Mouse (Mus musculus): ENCODE results near the gene Tex22. TPM values are rescaled to one million over a fixed set of nuclear protein-coding genes. Genes with fewer than 3 reads are reported as not detected.
A peak's percentile ranks its signal among the peaks of the same experiment; 100 is the strongest.

The Tex22 gene
- polyA plus RNA-seq, 1 experiment from 2014 or later = not detected

DNA sequence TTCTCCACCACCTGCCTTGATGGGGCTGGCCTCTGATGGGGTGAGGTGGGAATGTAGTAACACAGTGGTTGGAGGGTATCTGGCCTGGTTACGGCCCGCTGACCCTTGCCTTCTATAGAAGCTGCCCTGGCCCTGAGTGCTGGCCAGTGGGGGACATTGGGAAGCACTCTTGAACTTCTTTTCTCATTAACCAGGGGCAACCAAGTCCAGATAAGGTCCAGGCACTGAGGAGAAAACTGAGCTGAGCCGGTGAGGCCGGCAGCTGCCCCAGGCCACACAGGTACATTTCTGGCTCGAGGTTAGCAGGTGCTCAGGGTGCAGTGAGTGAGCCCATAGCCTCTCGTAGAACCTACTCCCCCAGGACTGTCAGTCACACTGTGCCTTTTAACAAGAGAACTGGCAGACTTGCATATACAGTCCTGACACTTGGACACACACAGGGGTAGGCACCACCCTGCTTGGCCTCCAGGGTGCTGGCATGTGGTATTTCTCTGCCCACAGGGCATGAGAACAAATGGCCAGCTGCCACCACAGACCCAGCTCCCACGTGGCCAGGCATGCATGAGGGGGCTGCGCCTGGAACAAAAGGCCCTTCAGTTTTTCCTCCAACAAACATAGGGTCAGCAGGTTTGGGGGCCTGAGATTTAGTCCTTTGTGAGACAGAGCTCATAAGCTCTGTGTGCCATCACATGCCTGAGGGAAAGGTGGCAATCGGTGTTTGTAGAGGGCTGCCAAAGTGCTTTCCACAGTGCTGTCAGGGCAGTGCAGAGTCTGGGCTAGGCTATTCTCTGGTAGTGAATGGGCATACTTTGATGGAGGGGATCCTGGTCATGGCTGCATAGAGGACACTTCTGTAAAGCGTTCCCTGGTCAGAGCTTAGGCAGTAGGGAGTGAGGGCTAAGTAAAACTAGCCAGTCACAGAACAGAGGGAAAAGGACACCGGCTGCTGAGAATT is 41.7 kb upstream of the Tex22 start:
- Histone ChIP-seq H3K4me1 (ENCODE audit: control insufficient read depth, insufficient read depth, low read length) (peaks cover 31% of the 10 kb centered on the region), H3K9me3 (ENCODE audit: control insufficient read depth, low read length) (no peaks in the 10 kb centered on the region), H3K27me3 (ENCODE audit: control insufficient read depth, insufficient read depth, low read length) (no peaks in the 10 kb centered on the region), H3K36me3 (ENCODE audit: control insufficient read depth, insufficient read depth, low read length) (no peaks in the 10 kb centered on the region), H3K4me3 (replicated peaks; ENCODE audit: low read depth, low read length) (no peak overlapping the region), H3K9ac (replicated peaks; ENCODE audit: low read length) (no peak overlapping the region), H3K4me2 (ENCODE audit: low read length) (no peak overlapping the region), H3K27ac (replicated peaks; ENCODE audit: low read depth, low read length) (peak overlapping the region; percentile 55)
- DNase-seq = peak; percentile 51
- 62% methylated on average over 11 of the region's 11 CpGs for WGBS
- ATAC-seq (ENCODE audit: low FRiP score, low TSS enrichment) = no peak; the same call in 1 of the 2 replicates

DNA sequence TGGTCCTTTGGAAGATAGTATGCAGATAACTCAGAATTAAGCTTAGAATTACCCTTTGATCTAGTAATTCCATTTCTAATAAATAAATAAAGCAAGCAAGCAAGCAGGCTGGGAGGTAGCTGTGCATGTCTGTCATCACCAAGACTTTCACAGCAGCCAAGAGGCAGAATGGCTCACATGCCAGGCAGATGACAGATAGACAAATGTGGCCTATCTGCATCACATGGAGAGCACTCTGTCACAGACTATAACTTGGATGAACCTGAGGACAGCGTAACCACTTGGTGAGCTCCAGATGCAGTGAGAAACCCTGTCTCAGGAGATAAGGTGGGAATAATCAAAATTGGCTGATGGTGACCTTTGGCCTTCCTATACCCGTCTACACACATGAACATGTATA is 39.2 kb upstream of the Tex22 start:
- no peak overlapping the region for H3K4me2 ChIP-seq (ENCODE audit: low read length)
- H3K27ac ChIP-seq (replicated peaks; ENCODE audit: low read depth, low read length) = no peak overlapping the region
- no peaks in the 10 kb centered on the region for H3K9me3 ChIP-seq (ENCODE audit: control insufficient read depth, low read length)
- H3K9ac ChIP-seq (replicated peaks; ENCODE audit: low read length) = no peak overlapping the region
- WGBS = 97% methylated on average over 2 of the region's 2 CpGs
- H3K4me3 ChIP-seq (replicated peaks; ENCODE audit: low read depth, low read length) = no peak overlapping the region
- H3K36me3 ChIP-seq (ENCODE audit: control insufficient read depth, insufficient read depth, low read length) = no peaks in the 10 kb centered on the region
- DNase-seq (no peak), ATAC-seq (ENCODE audit: low FRiP score, low TSS enrichment) (no peak)
- no peaks in the 10 kb centered on the region for H3K27me3 ChIP-seq (ENCODE audit: control insufficient read depth, insufficient read depth, low read length)
- peaks cover 17% of the 10 kb centered on the region for H3K4me1 ChIP-seq (ENCODE audit: control insufficient read depth, insufficient read depth, low read length)

DNA sequence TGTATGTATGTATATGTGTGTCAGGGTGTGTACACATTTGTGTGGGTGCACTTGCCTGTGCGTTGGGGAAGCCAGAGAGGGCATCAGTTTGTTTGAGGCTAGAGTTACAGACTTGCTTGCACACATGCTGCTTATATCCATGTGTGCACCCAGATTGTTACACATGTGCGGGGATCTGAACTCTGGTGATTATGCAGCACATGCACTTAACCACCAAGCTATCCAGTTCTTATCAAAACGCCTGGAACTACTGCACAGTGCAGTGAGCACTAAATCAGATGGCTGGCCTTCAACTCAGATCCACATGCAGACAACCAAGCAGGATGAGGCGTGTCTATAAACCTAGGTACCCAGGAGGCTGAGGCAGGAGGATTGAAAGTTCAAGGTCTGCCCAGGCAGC is 37.3 kb upstream of the Tex22 start:
- no peak overlapping the region for H3K4me2 ChIP-seq (ENCODE audit: low read length)
- H3K9ac ChIP-seq (replicated peaks; ENCODE audit: low read length) = no peak overlapping the region
- no peak for ATAC-seq (ENCODE audit: low FRiP score, low TSS enrichment)
- H3K36me3 ChIP-seq (ENCODE audit: control insufficient read depth, insufficient read depth, low read length) = no peaks in the 10 kb centered on the region
- no peak overlapping the region for H3K27ac ChIP-seq (replicated peaks; ENCODE audit: low read depth, low read length)
- H3K4me1 ChIP-seq (ENCODE audit: control insufficient read depth, insufficient read depth, low read length) = peaks cover 30% of the 10 kb centered on the region
- WGBS = 90% methylated on average over 4 of the region's 4 CpGs
- no peaks in the 10 kb centered on the region for H3K27me3 ChIP-seq (ENCODE audit: control insufficient read depth, insufficient read depth, low read length)
- no peak overlapping the region for H3K4me3 ChIP-seq (replicated peaks; ENCODE audit: low read depth, low read length)
- no peaks in the 10 kb centered on the region for H3K9me3 ChIP-seq (ENCODE audit: control insufficient read depth, low read length)
- no peak for DNase-seq

DNA sequence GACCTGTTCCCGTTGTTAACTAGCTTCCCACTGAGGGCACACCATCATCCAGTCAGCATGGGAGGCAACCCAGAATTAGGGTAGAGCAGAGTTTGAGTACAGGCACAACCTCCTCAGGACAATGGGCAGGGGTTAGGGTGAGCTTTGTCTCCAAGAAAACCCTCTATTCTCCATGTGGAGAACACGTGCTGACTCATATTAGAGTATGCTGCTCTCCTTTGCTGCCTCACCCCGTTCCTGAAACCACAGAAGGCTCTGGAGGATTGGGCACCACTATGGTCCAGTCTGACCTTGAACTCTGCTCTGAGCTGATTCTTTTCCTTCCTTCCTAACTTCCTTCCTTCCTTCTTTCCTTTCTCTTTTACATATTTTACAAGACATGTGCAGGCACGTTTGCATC is 35.9 kb upstream of the Tex22 start:
- ATAC-seq (ENCODE audit: low FRiP score, low TSS enrichment) (no peak), DNase-seq (no peak)
- H3K9me3 ChIP-seq (ENCODE audit: control insufficient read depth, low read length) = no peaks in the 10 kb centered on the region
- WGBS = 93% methylated on average over 4 of the region's 4 CpGs
- H3K9ac ChIP-seq (replicated peaks; ENCODE audit: low read length) = no peak overlapping the region
- no peaks in the 10 kb centered on the region for H3K27me3 ChIP-seq (ENCODE audit: control insufficient read depth, insufficient read depth, low read length)
- H3K36me3 ChIP-seq (ENCODE audit: control insufficient read depth, insufficient read depth, low read length) = no peaks in the 10 kb centered on the region
- peaks cover 17% of the 10 kb centered on the region; the same call in 1 of the 2 replicates for H3K4me1 ChIP-seq (ENCODE audit: control insufficient read depth, insufficient read depth, low read length)
- no peak overlapping the region for H3K27ac ChIP-seq (replicated peaks; ENCODE audit: low read depth, low read length)
- H3K4me2 ChIP-seq (ENCODE audit: low read length) = no peak overlapping the region
- no peak overlapping the region for H3K4me3 ChIP-seq (replicated peaks; ENCODE audit: low read depth, low read length)

DNA sequence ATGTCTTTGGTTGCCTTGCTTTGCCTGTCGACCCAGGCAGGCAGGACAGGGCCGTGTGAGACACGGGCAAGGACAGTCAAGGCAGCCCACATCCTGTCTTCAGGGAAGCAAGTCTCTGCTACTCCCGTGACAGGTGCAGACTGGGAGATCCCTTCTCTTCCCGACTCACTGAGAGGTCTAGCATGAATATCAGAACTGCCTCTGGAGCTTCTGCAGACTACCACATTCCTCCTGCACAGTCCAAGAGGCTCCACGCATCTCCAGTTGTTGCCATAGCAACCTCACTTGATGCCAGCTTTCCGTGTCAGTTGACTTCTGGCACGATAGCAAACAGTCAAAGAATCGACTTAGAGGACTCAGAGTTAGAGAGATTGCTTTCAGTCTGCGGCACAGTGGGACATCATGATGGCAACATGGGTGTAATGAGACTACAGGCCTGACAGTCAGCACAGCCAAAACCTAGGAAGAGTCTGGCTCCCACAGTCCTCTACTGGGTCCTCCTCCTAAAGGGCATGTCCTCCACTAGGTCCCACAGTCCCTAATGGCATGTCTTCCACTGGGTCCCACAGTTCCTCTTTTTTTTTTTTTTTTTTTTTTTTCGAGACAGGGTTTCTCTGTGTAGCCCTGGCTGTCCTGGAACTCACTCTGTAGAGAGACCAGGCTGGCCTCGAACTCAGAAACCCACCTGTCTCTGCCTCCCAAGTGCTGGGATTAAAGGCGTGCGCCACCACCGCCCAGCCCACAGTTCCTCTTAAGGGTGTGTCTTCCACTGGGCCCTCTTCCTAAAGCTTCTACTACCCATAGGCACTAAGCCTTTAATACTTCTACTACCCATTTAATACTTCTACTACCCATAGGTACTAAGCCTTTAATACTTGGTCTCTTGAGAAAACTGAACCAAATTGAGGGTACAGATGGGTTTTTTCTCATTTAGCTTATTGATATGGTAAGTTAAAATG is 32.5 kb upstream of the Tex22 start:
- Histone ChIP-seq H3K36me3 (ENCODE audit: control insufficient read depth, insufficient read depth, low read length) (peaks cover 23% of the 10 kb centered on the region), H3K9me3 (ENCODE audit: control insufficient read depth, low read length) (no peaks in the 10 kb centered on the region), H3K4me1 (ENCODE audit: control insufficient read depth, insufficient read depth, low read length) (peaks cover 14% of the 10 kb centered on the region; the same call in 1 of the 2 replicates), H3K27ac (replicated peaks; ENCODE audit: low read depth, low read length) (peak overlapping the region; percentile 61), H3K4me3 (replicated peaks; ENCODE audit: low read depth, low read length) (no peak overlapping the region), H3K9ac (replicated peaks; ENCODE audit: low read length) (no peak overlapping the region), H3K27me3 (ENCODE audit: control insufficient read depth, insufficient read depth, low read length) (no peaks in the 10 kb centered on the region), H3K4me2 (ENCODE audit: low read length) (no peak overlapping the region)
- peak; percentile 85 for DNase-seq
- 54% methylated on average over 15 of the region's 15 CpGs for WGBS
- peak; percentile 57; the same call in 1 of the 2 replicates for ATAC-seq (ENCODE audit: low FRiP score, low TSS enrichment)

DNA sequence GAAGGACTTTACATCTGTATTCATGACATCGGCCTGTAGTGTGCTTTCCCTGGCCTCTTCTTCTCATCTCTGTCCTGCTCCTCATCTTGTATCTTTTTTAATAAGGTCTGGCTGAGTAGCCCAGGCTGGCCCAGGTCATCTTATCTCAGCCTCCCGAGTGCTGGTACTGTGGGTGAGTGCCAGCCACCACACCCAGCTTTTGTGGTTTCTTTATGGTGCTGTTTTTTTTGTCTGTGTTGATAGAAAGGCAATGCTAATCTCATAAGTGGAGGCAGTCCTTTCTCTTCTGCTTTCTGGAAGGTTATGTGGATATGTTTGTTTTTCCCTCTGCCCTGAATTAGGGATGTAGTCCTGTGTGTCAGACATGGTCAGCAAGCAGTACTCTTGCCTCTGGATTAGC is 31.8 kb upstream of the Tex22 start:
- Histone ChIP-seq H3K27ac (replicated peaks; ENCODE audit: low read depth, low read length) (no peak overlapping the region), H3K9me3 (ENCODE audit: control insufficient read depth, low read length) (no peaks in the 10 kb centered on the region), H3K4me3 (replicated peaks; ENCODE audit: low read depth, low read length) (no peak overlapping the region), H3K36me3 (ENCODE audit: control insufficient read depth, insufficient read depth, low read length) (peaks cover 31% of the 10 kb centered on the region), H3K9ac (replicated peaks; ENCODE audit: low read length) (no peak overlapping the region), H3K4me2 (ENCODE audit: low read length) (no peak overlapping the region), H3K27me3 (ENCODE audit: control insufficient read depth, insufficient read depth, low read length) (no peaks in the 10 kb centered on the region), H3K4me1 (ENCODE audit: control insufficient read depth, insufficient read depth, low read length) (peaks cover 14% of the 10 kb centered on the region; the same call in 1 of the 2 replicates)
- ATAC-seq (ENCODE audit: low FRiP score, low TSS enrichment) (no peak), DNase-seq (no peak)
- WGBS = 76% methylated on average over 2 of the region's 2 CpGs

DNA sequence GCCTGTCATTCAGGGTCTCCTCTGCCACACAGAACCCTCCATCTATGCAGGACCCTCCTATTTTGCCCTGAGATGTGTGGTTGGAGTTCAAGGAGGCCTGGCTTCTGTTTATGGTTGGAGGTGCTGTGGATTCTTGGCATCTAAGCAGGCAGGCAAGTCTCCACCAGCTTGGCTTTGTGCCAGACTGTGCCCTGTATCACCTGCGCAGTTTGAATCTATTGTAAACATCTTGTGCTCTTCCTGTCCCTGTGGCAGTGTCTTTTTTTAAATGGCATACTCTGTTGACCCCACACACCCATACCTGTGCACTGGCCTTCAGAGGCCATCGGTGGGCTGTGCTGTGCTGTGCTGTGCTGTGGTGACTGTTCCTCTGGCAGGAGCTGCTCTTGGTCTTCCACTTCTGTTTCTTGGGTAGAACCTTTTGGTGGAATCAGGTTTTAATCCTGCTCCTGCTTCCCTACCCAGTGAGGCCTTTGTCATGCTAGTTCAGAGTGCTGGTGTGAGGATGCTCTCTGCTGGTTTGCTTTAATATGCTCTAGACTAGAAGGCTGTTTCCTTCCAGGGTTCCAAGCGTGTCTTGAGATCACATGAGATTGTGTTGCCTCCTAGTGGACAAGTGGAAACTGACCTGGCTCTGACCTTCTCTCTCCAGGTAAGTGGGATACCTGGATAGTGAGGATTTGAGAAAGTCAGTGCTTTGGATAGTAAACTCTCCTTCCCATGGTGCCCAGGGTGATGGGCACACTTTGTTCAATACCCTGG is 29.2 kb upstream of the Tex22 start:
- WGBS = 84% methylated on average over 3 of the region's 3 CpGs

DNA sequence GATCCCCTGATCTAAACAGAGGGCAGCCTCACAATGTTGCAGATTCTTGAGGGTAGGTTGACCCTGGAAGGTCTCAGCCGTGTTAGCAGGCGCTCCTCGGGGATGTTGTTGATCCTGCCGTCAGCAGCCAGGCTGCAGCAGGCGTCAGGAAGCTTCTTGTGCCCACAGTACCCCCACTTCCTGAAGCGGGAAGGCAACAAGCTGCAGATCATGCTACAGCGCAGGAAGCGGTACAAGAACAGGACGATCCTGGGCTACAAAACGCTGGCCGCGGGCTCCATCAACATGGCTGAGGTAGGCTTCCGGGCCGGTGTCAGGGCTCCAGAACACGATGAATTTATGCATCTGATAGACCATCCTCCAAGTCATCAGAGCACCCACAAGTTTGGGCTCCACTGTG is 27.4 kb upstream of the Tex22 start:
- H3K9ac ChIP-seq (replicated peaks; ENCODE audit: low read length) = no peak overlapping the region
- H3K4me1 ChIP-seq (ENCODE audit: control insufficient read depth, insufficient read depth, low read length) = no peaks in the 10 kb centered on the region
- H3K9me3 ChIP-seq (ENCODE audit: control insufficient read depth, low read length) = no peaks in the 10 kb centered on the region
- peaks cover 69% of the 10 kb centered on the region for H3K36me3 ChIP-seq (ENCODE audit: control insufficient read depth, insufficient read depth, low read length)
- H3K4me3 ChIP-seq (replicated peaks; ENCODE audit: low read depth, low read length) = no peak overlapping the region
- ATAC-seq (ENCODE audit: low FRiP score, low TSS enrichment) = no peak
- WGBS = 95% methylated on average over 15 of the region's 15 CpGs
- H3K27me3 ChIP-seq (ENCODE audit: control insufficient read depth, insufficient read depth, low read length) = no peaks in the 10 kb centered on the region
- no peak overlapping the region for H3K27ac ChIP-seq (replicated peaks; ENCODE audit: low read depth, low read length)
- no peak overlapping the region for H3K4me2 ChIP-seq (ENCODE audit: low read length)
- DNase-seq = no peak

More for the DNA sequence above, 29.2 kb upstream of the Tex22 start:
- ATAC-seq (ENCODE audit: low FRiP score, low TSS enrichment) (no peak), DNase-seq (peak; percentile 27)
- no peaks in the 10 kb centered on the region for H3K27me3 ChIP-seq (ENCODE audit: control insufficient read depth, insufficient read depth, low read length)
- peaks cover 51% of the 10 kb centered on the region for H3K36me3 ChIP-seq (ENCODE audit: control insufficient read depth, insufficient read depth, low read length)
- peaks cover 14% of the 10 kb centered on the region; the same call in 1 of the 2 replicates for H3K4me1 ChIP-seq (ENCODE audit: control insufficient read depth, insufficient read depth, low read length)
- H3K4me2 ChIP-seq (ENCODE audit: low read length) = no peak overlapping the region
- H3K27ac ChIP-seq (replicated peaks; ENCODE audit: low read depth, low read length) = no peak overlapping the region
- no peak overlapping the region for H3K4me3 ChIP-seq (replicated peaks; ENCODE audit: low read depth, low read length)
- H3K9me3 ChIP-seq (ENCODE audit: control insufficient read depth, low read length) = no peaks in the 10 kb centered on the region
- no peak overlapping the region for H3K9ac ChIP-seq (replicated peaks; ENCODE audit: low read length)
